Mouse (Mus musculus) megakaryocyte, embryonic 14.5 days (primary cell): Measurements from ENCODE around the gene Snx3.

Source experiments
- FLI1 ChIP-seq: IDR thresholded peaks from 2 replicates; pipeline ENCODE4 v1.6.1; 2012; ENCODE audit warnings: low read length, inconsistent platforms, mixed read lengths
- GATA1 ChIP-seq: IDR thresholded peaks from 3 replicates; pipeline ENCODE4 v1.6.1; 2012; ENCODE audit warnings: mixed read lengths, low read length, inconsistent platforms, borderline replicate concordance

- TF ChIP-seq GATA1 (no peak), FLI1 (no peak)
These were observed 19.6 kb downstream of the Snx3 start for GRCm38 (mm10) chr10:42521315-42521981.
